Mouse (Mus musculus) heart, postnatal 0 days (tissue): ENCODE results near the gene Rcan1. TPM values are rescaled to one million over a fixed set of nuclear protein-coding genes. Genes with fewer than 3 reads are reported as not detected.

ENCODE experiments used
- ATAC-seq: fragments of 200-750 bp; cut with Nextera tagmentation; 2 replicates; pipeline ENCODE4 v1.8.0; 2017; ENCODE audit warnings: low read depth, moderate number of reproducible peaks, moderate library complexity; ENCODE audit not compliant: insufficient read depth
- DNase-seq: peaks from one replicate; pipeline ENCODE4 v3.0.0-alpha.2; 2016; ENCODE audit warnings: low spot score
- H3K27ac ChIP-seq: fragments of 300-500 bp; sonication (generic); 2 replicates; pipeline ENCODE4 v1.5.1; 2014; ENCODE audit warnings: low read depth, mild to moderate bottlenecking
- H3K27me3 ChIP-seq: fragments of 300-500 bp; sonication (generic); 2 replicates; pipeline ENCODE4 v1.6.1; 2014; ENCODE audit warnings: low read length, mixed read lengths; ENCODE audit not compliant: control insufficient read depth, insufficient read depth
- H3K36me3 ChIP-seq: fragments of 300-500 bp; sonication (generic); replicated peaks from 2 replicates; pipeline ENCODE4 v1.6.1; 2014; ENCODE audit warnings: low read length, mixed read lengths; ENCODE audit not compliant: control insufficient read depth, insufficient read depth
- H3K4me1 ChIP-seq: fragments of 300-500 bp; sonication (generic); 2 replicates; pipeline ENCODE4 v1.6.1; 2014; ENCODE audit warnings: antibody characterized with exemption; ENCODE audit not compliant: control insufficient read depth, insufficient read depth
- H3K4me2 ChIP-seq: fragments of 300-500 bp; sonication (generic); 2 replicates; pipeline ENCODE4 v1.6.1; 2014; ENCODE audit warnings: low read depth, mild to moderate bottlenecking, low read length, moderate library complexity
- H3K4me3 ChIP-seq: fragments of 300-500 bp; sonication (generic); 2 replicates; pipeline ENCODE4 v1.5.1; 2014; ENCODE audit warnings: low read depth, low read length
- H3K9ac ChIP-seq: fragments of 300-500 bp; sonication (generic); replicated peaks from 2 replicates; pipeline ENCODE4 v1.6.1; 2014; ENCODE audit warnings: low read depth, low read length, mixed read lengths
- H3K9me3 ChIP-seq: fragments of 300-500 bp; sonication (generic); replicated peaks from 2 replicates; pipeline ENCODE4 v1.6.1; 2016; ENCODE audit warnings: low read length; ENCODE audit not compliant: control insufficient read depth
- CTCF ChIP-seq: IDR thresholded peaks from 2 replicates; pipeline ENCODE4 v1.5.1; 2016; ENCODE audit warnings: antibody characterized with exemption, control low read depth, low read depth
- EP300 ChIP-seq: IDR thresholded peaks from 2 replicates; pipeline ENCODE4 v1.6.1; 2016; ENCODE audit warnings: antibody characterized with exemption, low read depth
- WGBS: fragments of 180-500 bp; shearing (Covaris S2); extraction: QIAGEN DNeasy Blood & Tissue Kit; methylation state at CpG from one replicate; pipeline ENCODE4 v1.1.7; 2014; 5-methylcytosine and 5-hydroxymethylcytosine counted together
- polyA plus RNA-seq: library from polyadenylated mRNA; unstranded; fragments of >200 nt; fragmentation: Nextera tagmentation; extraction: Ambion mirVana; gene quantifications from 2 replicates; pipeline ENCODE4 v1.2.1, GENCODE M21; 2015
- total RNA-seq: library from RNA; depleted of rRNA; stranded (reverse); fragments of >200 nt; gene quantifications from 2 replicates; pipeline ENCODE4 v1.2.3, GENCODE M21; 2014; ENCODE audit warnings: low replicate concordance

The Rcan1 gene
- total and polyA plus RNA-seq, 2 experiments from 2014 or later = 64.6 to 83.7 TPM

GRCm38 (mm10) chr16:92464390-92464972 lies 6.2 kb downstream of the Rcan1 start:
- peak overlapping the region; percentile 98 for H3K4me3 ChIP-seq
- peak overlapping the region; percentile 94 for H3K9ac ChIP-seq
- peak; percentile 32 for DNase-seq
- no peak for ATAC-seq
- 6% methylated on average over 14 of the region's 14 CpGs for WGBS
- H3K27me3 ChIP-seq = no peaks in the 10 kb centered on the region
- H3K9me3 ChIP-seq = no peaks in the 10 kb centered on the region
- peaks cover 10% of the 10 kb centered on the region for H3K4me1 ChIP-seq
- H3K4me2 ChIP-seq = peak overlapping the region; percentile 96
- H3K36me3 ChIP-seq = no peaks in the 10 kb centered on the region
- no peak for TF ChIP-seq EP300
- TF ChIP-seq CTCF = no peak
- peak overlapping the region; percentile 93 for H3K27ac ChIP-seq

GRCm38 (mm10) chr16:92461412-92461811 lies 9.3 kb downstream of the Rcan1 start:
- TF ChIP-seq CTCF (no peak), EP300 (no peak)
- Histone ChIP-seq H3K9ac (no peak overlapping the region), H3K36me3 (no peaks in the 10 kb centered on the region), H3K4me3 (no peak overlapping the region), H3K4me1 (peaks cover 10% of the 10 kb centered on the region), H3K9me3 (no peaks in the 10 kb centered on the region), H3K27me3 (no peaks in the 10 kb centered on the region), H3K4me2 (no peak overlapping the region), H3K27ac (no peak overlapping the region)
- WGBS = 63% methylated on average over 6 of the region's 6 CpGs
- DNase-seq = no peak
- ATAC-seq = no peak

GRCm38 (mm10) chr16:92457594-92457993 lies 13.1 kb downstream of the Rcan1 start:
- TF ChIP-seq EP300 (no peak), CTCF (peak; percentile 99)
- no peaks in the 10 kb centered on the region for H3K4me1 ChIP-seq
- H3K36me3 ChIP-seq = 0 out of 2 replicates have a peak, but pooled peaks cover 6% of the 10 kb centered on the region
- DNase-seq = peak; percentile 89
- no peak overlapping the region for H3K9ac ChIP-seq
- no peaks in the 10 kb centered on the region for H3K9me3 ChIP-seq
- 14% methylated on average over 7 of the region's 7 CpGs for WGBS
- no peak overlapping the region for H3K27ac ChIP-seq
- H3K27me3 ChIP-seq = peaks cover 4% of the 10 kb centered on the region; the same call in 1 of the 2 replicates
- no peak overlapping the region for H3K4me3 ChIP-seq
- H3K4me2 ChIP-seq = no peak overlapping the region
- ATAC-seq = peak; percentile 81

GRCm38 (mm10) chr16:92455969-92456368 lies 14.7 kb downstream of the Rcan1 start:
- H3K4me2 ChIP-seq = no peak overlapping the region
- H3K36me3 ChIP-seq = 0 out of 2 replicates have a peak, but pooled peaks cover 6% of the 10 kb centered on the region
- H3K9ac ChIP-seq = no peak overlapping the region
- TF ChIP-seq EP300 (no peak), CTCF (no peak)
- H3K4me3 ChIP-seq = no peak overlapping the region
- DNase-seq = no peak
- H3K9me3 ChIP-seq = no peaks in the 10 kb centered on the region
- H3K27me3 ChIP-seq = peaks cover 4% of the 10 kb centered on the region; the same call in 1 of the 2 replicates
- 90% methylated on average over 5 of the region's 5 CpGs for WGBS
- H3K4me1 ChIP-seq = peaks cover 7% of the 10 kb centered on the region; the same call in 1 of the 2 replicates
- no peak overlapping the region for H3K27ac ChIP-seq
- ATAC-seq = no peak

- no peak overlapping the region for H3K4me3 ChIP-seq
- WGBS = 77% methylated on average over 8 of the region's 8 CpGs
- no peaks in the 10 kb centered on the region for H3K9me3 ChIP-seq
- peaks cover 4% of the 10 kb centered on the region; the same call in 1 of the 2 replicates for H3K27me3 ChIP-seq
- H3K27ac ChIP-seq = no peak overlapping the region
- peaks cover 11% of the 10 kb centered on the region; the same call in 1 of the 2 replicates for H3K4me1 ChIP-seq
- TF ChIP-seq EP300 (no peak), CTCF (no peak)
- no peak for ATAC-seq
- H3K4me2 ChIP-seq = no peak overlapping the region
- no peak for DNase-seq
- 0 out of 2 replicates have a peak, but pooled peaks cover 10% of the 10 kb centered on the region for H3K36me3 ChIP-seq
- no peak overlapping the region for H3K9ac ChIP-seq
Measured at GRCm38 (mm10) chr16:92455488-92455887, 15.2 kb downstream of the Rcan1 start.

GRCm38 (mm10) chr16:92454495-92454894 lies 16.2 kb downstream of the Rcan1 start:
- Histone ChIP-seq H3K4me2 (no peak overlapping the region), H3K4me1 (peaks cover 11% of the 10 kb centered on the region; the same call in 1 of the 2 replicates), H3K27ac (no peak overlapping the region), H3K9ac (no peak overlapping the region), H3K9me3 (no peaks in the 10 kb centered on the region), H3K4me3 (no peak overlapping the region), H3K27me3 (peaks cover 4% of the 10 kb centered on the region), H3K36me3 (0 out of 2 replicates have a peak, but pooled peaks cover 12% of the 10 kb centered on the region)
- DNase-seq (no peak), ATAC-seq (no peak)
- 89% methylated on average over 18 of the region's 18 CpGs for WGBS
- TF ChIP-seq EP300 (no peak), CTCF (no peak)
